Mouse (Mus musculus): ENCODE measurements around the gene Tasp1.

DNA sequence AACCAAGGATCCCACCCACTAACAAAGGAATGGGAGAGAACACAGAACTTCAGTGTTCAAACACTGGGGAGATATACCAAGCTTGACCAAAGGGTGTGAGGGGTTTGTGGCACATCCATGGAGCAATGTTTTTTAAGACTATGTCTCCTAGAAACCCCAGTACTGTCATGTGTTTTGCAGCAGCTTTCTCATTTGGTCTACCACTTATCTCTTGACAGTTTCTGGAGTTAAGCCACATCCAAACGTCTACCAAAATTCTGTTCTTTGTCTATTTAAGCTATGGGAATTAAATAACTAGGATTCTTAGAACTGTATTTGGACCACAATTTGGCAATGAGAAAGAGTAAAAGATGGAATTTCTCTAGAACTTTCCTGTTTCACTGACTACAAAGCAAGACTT is 282.1 kb downstream of the Tasp1 start:
- TF ChIP-seq CTCF (IDR thresholded peaks at IDR 0.05; ENCODE audit: insufficient read depth, low read depth, low read length) = no peak
- TF ChIP-seq POLR2A (IDR thresholded peaks at IDR 0.05; ENCODE audit: insufficient read depth, low read depth, low read length) = no peak

Data from olfactory bulb, adult 2 months (tissue).